Mouse (Mus musculus): ENCODE measurements around the gene Zbtb43. TPM values are rescaled to one million over a fixed set of nuclear protein-coding genes. Genes with fewer than 3 reads are reported as not detected.

Zbtb43 gene
- polyA plus RNA-seq, 1 experiment from 2014 or later: 12.5 TPM

- Histone ChIP-seq H3K4me3 (peak overlapping the region; percentile 95), H3K27ac (peak overlapping the region; percentile 97), H3K4me1 (peaks cover 19% of the 10 kb centered on the region), H3K27me3 (ENCODE audit: insufficient read depth, poor library complexity, severe bottlenecking) (peaks cover 3% of the 10 kb centered on the region; the same call in 1 of the 2 replicates), H3K9me3 (peaks cover 3% of the 10 kb centered on the region; the same call in 1 of the 2 replicates), H3K36me3 (peaks cover 18% of the 10 kb centered on the region)
- DNase-seq (ENCODE audit: low spot score): no peak
- WGBS: 5% methylated on average over 57 of the region's 57 CpGs
These were observed 553 bp downstream of the Zbtb43 start for GRCm38 (mm10) chr2:33467546-33468465.

- Histone ChIP-seq H3K4me1 (peaks cover 19% of the 10 kb centered on the region), H3K4me3 (no peak overlapping the region), H3K36me3 (peaks cover 35% of the 10 kb centered on the region), H3K9me3 (no peaks in the 10 kb centered on the region), H3K27ac (no peak overlapping the region), H3K27me3 (ENCODE audit: insufficient read depth, poor library complexity, severe bottlenecking) (no peaks in the 10 kb centered on the region)
- 72% methylated on average over 4 of the region's 4 CpGs for WGBS
- DNase-seq (ENCODE audit: low spot score): no peak
These were observed 2.4 kb downstream of the Zbtb43 start for GRCm38 (mm10) chr2:33465966-33466365.

GRCm38 (mm10) chr2:33465215-33465614, 3.1 kb downstream of the Zbtb43 start:
- Histone ChIP-seq H3K27ac (no peak overlapping the region), H3K9me3 (no peaks in the 10 kb centered on the region), H3K4me1 (peaks cover 19% of the 10 kb centered on the region), H3K27me3 (ENCODE audit: insufficient read depth, poor library complexity, severe bottlenecking) (no peaks in the 10 kb centered on the region), H3K36me3 (peaks cover 43% of the 10 kb centered on the region), H3K4me3 (no peak overlapping the region)
- 76% methylated on average over 5 of the region's 5 CpGs for WGBS
- no peak for DNase-seq (ENCODE audit: low spot score)

- DNase-seq (ENCODE audit: low spot score): no peak
- Histone ChIP-seq H3K4me1 (peaks cover 12% of the 10 kb centered on the region), H3K27ac (no peak overlapping the region), H3K9me3 (no peaks in the 10 kb centered on the region), H3K36me3 (peaks cover 61% of the 10 kb centered on the region), H3K27me3 (ENCODE audit: insufficient read depth, poor library complexity, severe bottlenecking) (no peaks in the 10 kb centered on the region), H3K4me3 (no peak overlapping the region)
- 84% methylated on average over 7 of the region's 7 CpGs for WGBS
These were observed 6.3 kb downstream of the Zbtb43 start for GRCm38 (mm10) chr2:33462066-33462465.

- no peak overlapping the region for H3K4me3 ChIP-seq
- H3K36me3 ChIP-seq: peaks cover 65% of the 10 kb centered on the region
- no peaks in the 10 kb centered on the region for H3K27me3 ChIP-seq (ENCODE audit: insufficient read depth, poor library complexity, severe bottlenecking)
- no peak for DNase-seq (ENCODE audit: low spot score)
- peaks cover 4% of the 10 kb centered on the region; the same call in 1 of the 2 replicates for H3K4me1 ChIP-seq
- WGBS: 90% methylated on average over 1 of the region's 1 CpGs
- H3K27ac ChIP-seq: no peak overlapping the region
- H3K9me3 ChIP-seq: no peaks in the 10 kb centered on the region
These were observed 7.3 kb downstream of the Zbtb43 start for GRCm38 (mm10) chr2:33461066-33461465.

- Histone ChIP-seq H3K4me1 (no peaks in the 10 kb centered on the region), H3K9me3 (no peaks in the 10 kb centered on the region), H3K27ac (no peak overlapping the region), H3K36me3 (peaks cover 76% of the 10 kb centered on the region), H3K27me3 (ENCODE audit: insufficient read depth, poor library complexity, severe bottlenecking) (no peaks in the 10 kb centered on the region), H3K4me3 (no peak overlapping the region)
- no peak for DNase-seq (ENCODE audit: low spot score)
- WGBS: 72% methylated on average over 4 of the region's 4 CpGs
These were observed 8.7 kb downstream of the Zbtb43 start for GRCm38 (mm10) chr2:33459660-33460059.

GRCm38 (mm10) chr2:33456696-33457095, 11.7 kb downstream of the Zbtb43 start:
- 74% methylated on average over 3 of the region's 3 CpGs for WGBS

GRCm38 (mm10) chr2:33456242-33456641, 12.1 kb downstream of the Zbtb43 start:
- WGBS: 89% methylated on average over 5 of the region's 5 CpGs
- DNase-seq (ENCODE audit: low spot score): no peak
- Histone ChIP-seq H3K36me3 (peaks cover 77% of the 10 kb centered on the region), H3K27me3 (ENCODE audit: insufficient read depth, poor library complexity, severe bottlenecking) (no peaks in the 10 kb centered on the region), H3K9me3 (no peaks in the 10 kb centered on the region), H3K4me1 (peaks cover 13% of the 10 kb centered on the region), H3K27ac (no peak overlapping the region), H3K4me3 (no peak overlapping the region)

More at GRCm38 (mm10) chr2:33456696-33457095, 11.7 kb downstream of the Zbtb43 start:
- Histone ChIP-seq H3K36me3 (peaks cover 78% of the 10 kb centered on the region), H3K9me3 (no peaks in the 10 kb centered on the region), H3K4me3 (no peak overlapping the region), H3K27me3 (ENCODE audit: insufficient read depth, poor library complexity, severe bottlenecking) (no peaks in the 10 kb centered on the region), H3K27ac (no peak overlapping the region), H3K4me1 (peaks cover 13% of the 10 kb centered on the region)
- DNase-seq (ENCODE audit: low spot score): no peak

- no peak for DNase-seq (ENCODE audit: low spot score)
- Histone ChIP-seq H3K9me3 (no peaks in the 10 kb centered on the region), H3K4me3 (no peak overlapping the region), H3K4me1 (peaks cover 17% of the 10 kb centered on the region), H3K27ac (no peak overlapping the region), H3K36me3 (peaks cover 76% of the 10 kb centered on the region), H3K27me3 (ENCODE audit: insufficient read depth, poor library complexity, severe bottlenecking) (no peaks in the 10 kb centered on the region)
- 75% methylated on average over 3 of the region's 3 CpGs for WGBS
These were observed 13.0 kb downstream of the Zbtb43 start for GRCm38 (mm10) chr2:33455350-33455749.

GRCm38 (mm10) chr2:33454816-33455215, 13.5 kb downstream of the Zbtb43 start:
- DNase-seq (ENCODE audit: low spot score): no peak
- H3K27me3 ChIP-seq (ENCODE audit: insufficient read depth, poor library complexity, severe bottlenecking): no peaks in the 10 kb centered on the region
- no peaks in the 10 kb centered on the region for H3K9me3 ChIP-seq
- WGBS: 91% methylated on average over 8 of the region's 8 CpGs
- peaks cover 17% of the 10 kb centered on the region for H3K4me1 ChIP-seq
- H3K27ac ChIP-seq: no peak overlapping the region
- peaks cover 73% of the 10 kb centered on the region for H3K36me3 ChIP-seq
- H3K4me3 ChIP-seq: no peak overlapping the region

- Histone ChIP-seq H3K27ac (no peak overlapping the region), H3K4me3 (no peak overlapping the region), H3K27me3 (ENCODE audit: insufficient read depth, poor library complexity, severe bottlenecking) (no peaks in the 10 kb centered on the region), H3K9me3 (no peaks in the 10 kb centered on the region), H3K36me3 (peaks cover 74% of the 10 kb centered on the region), H3K4me1 (peaks cover 17% of the 10 kb centered on the region)
- DNase-seq (ENCODE audit: low spot score): no peak
- WGBS: 83% methylated on average over 3 of the region's 3 CpGs
These were observed 14.9 kb downstream of the Zbtb43 start for GRCm38 (mm10) chr2:33453476-33453875.

GRCm38 (mm10) chr2:33452721-33453120, 15.6 kb downstream of the Zbtb43 start:
- Histone ChIP-seq H3K9me3 (no peaks in the 10 kb centered on the region), H3K27me3 (ENCODE audit: insufficient read depth, poor library complexity, severe bottlenecking) (no peaks in the 10 kb centered on the region), H3K4me3 (no peak overlapping the region), H3K36me3 (peaks cover 77% of the 10 kb centered on the region), H3K4me1 (peaks cover 17% of the 10 kb centered on the region), H3K27ac (no peak overlapping the region)
- no peak for DNase-seq (ENCODE audit: low spot score)
- WGBS: 79% methylated on average over 5 of the region's 5 CpGs

- Histone ChIP-seq H3K9me3 (no peaks in the 10 kb centered on the region), H3K36me3 (peaks cover 73% of the 10 kb centered on the region), H3K27ac (no peak overlapping the region), H3K4me3 (no peak overlapping the region), H3K4me1 (peaks cover 17% of the 10 kb centered on the region), H3K27me3 (ENCODE audit: insufficient read depth, poor library complexity, severe bottlenecking) (no peaks in the 10 kb centered on the region)
- 29% methylated on average over 4 of the region's 4 CpGs for WGBS
- DNase-seq (ENCODE audit: low spot score): peak; percentile 81
These were observed 16.2 kb downstream of the Zbtb43 start for GRCm38 (mm10) chr2:33452140-33452539.
